Mouse (Mus musculus) thymus, postnatal 4 days (tissue): ENCODE results near the gene Spen.

Experiments used
- DNase-seq: peaks from one replicate; pipeline ENCODE4 v3.0.0; 2021

Spen gene

DNA sequence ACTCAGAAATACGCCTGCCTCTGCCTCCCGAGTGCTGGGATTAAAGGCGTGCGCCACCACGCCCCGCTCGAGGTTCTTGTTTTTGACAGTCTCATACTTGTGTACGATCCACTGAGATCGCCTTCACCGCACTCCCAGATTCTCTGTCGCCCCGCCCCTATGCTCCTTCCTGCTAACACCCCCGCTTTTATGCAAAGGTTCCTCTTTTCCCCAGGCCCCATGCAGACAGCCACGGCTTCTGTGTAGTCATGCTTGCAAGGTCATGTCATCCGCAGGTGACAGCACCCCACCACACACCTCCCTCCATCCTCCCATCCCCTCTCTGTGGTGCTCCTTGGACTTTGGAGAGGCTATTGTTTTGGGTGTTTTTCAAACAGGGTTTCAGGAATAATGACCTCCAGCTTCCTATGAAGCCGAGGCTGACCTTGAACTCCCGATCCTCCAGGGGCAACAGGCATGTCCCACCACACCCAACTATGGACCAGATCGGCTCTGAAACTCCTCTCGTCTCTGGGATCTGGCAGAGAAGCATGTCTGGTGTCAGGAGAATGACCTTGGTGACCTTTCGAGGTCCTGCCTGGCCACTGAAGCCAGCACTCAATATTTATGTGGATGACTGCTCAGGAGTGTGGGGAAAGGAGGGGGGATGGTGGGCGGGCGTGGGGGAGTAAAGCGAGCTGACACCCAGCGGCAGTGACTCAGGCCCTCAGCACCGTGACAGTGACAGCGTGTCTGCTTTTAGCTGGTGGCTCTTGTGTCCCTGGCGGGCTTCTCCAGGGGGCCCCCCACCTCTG lies 118.8 kb downstream of the Spen start:
- DNase-seq, result no peak
